Mouse (Mus musculus) C2C12 (cell line): ENCODE results near the gene S100pbp.

ENCODE experiments used
- CEBPB ChIP-seq: IDR thresholded peaks from one replicate; pipeline ENCODE4 v1.6.1; 2011; ENCODE audit warnings: low read depth, mild to moderate bottlenecking, control low read depth, moderate library complexity
- CTCF ChIP-seq: IDR thresholded peaks from one replicate; pipeline ENCODE4 v1.5.1; 2011; ENCODE audit not compliant: control insufficient read depth, insufficient read depth, insufficient read length
- FOSL1 ChIP-seq: IDR thresholded peaks from one replicate; pipeline ENCODE4 v1.8.0; 2011; ENCODE audit warnings: mild to moderate bottlenecking, low read length; ENCODE audit not compliant: poor library complexity, insufficient read depth, severe bottlenecking
- MAX ChIP-seq: IDR thresholded peaks from one replicate; pipeline ENCODE4 v1.6.1; 2011; ENCODE audit warnings: mild to moderate bottlenecking, control low read depth
- MYOD1 ChIP-seq: IDR thresholded peaks from one replicate; pipeline ENCODE4 v1.6.1; 2011; ENCODE audit warnings: low read depth; ENCODE audit not compliant: control insufficient read depth, insufficient read length
- MYOG ChIP-seq: IDR thresholded peaks from one replicate; pipeline ENCODE4 v1.6.1; 2011; ENCODE audit not compliant: control insufficient read depth, insufficient read length; ENCODE audit errors: extremely low read depth
- USF1 ChIP-seq: IDR thresholded peaks from one replicate; pipeline ENCODE4 v1.6.1; 2011; ENCODE audit warnings: low read depth, mild to moderate bottlenecking, control low read depth, moderate library complexity

DNA sequence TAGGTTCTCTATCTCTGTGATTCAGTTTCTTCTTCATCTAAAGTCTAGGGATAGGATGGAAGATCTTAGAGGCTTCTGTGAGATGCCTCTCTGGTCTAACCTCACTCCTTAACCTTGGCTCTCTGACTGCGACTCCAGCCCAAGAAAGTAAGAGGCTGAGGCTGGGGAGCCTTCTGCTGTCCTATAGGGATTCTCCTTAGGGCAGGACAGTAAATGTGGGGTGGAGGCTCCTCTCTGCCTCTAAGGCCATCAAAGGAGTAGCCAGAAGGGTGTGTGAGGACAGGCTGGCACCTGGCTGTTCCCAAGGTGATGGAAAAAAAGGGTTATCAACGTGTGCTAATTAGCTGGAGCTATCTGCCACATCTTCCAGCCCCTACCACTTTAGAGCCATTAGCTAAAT is 53.9 kb downstream of the S100pbp start:
- TF ChIP-seq CTCF (no peak), MAX (no peak), CEBPB (no peak), USF1 (no peak), FOSL1 (no peak), MYOG (no peak), MYOD1 (no peak)
